Mouse (Mus musculus): ENCODE measurements at regions not wholly inside any gene's neighbourhood (a gene's known extent, or its start where the extent isn't known, plus 50 kb on each side); places are given as distances from the start of the nearest gene placed in this dataset.
A peak's percentile ranks its signal among the peaks of the same experiment; 100 is the strongest.
"Not testable (repeated sequence)": the region's sequence is repeated elsewhere in the genome, so short reads cannot be mapped to it uniquely, and the experiment has no call there.

GRCm38 (mm10) chr16:12785828-12786227 lies 323.7 kb upstream of the Ercc4 start:
- no peak for DNase-seq (ENCODE audit: extremely low spot score in 1 of 2, low spot score in 1 of 2)

DNA sequence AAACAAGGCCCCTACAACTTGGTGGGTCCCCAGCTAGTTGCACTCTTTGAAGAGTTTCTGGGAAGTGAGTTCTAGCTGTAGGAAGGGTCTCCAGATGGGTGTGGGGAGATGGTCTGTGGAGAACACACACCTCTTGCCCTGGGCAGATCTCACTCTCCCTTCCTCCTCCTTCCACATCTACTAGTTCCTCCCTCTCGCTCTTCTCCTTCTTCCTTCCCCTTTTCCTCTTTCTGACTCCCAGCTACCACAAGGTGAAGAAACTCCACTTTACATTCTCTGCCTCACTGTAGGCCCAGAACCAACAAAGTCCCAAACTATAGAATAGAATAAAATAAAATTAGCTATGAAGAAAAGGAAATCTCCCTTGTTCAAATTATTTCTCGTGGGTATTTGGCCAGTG lies 311.0 kb upstream of the Ercc4 start:
- DNase-seq (ENCODE audit: extremely low spot score in 1 of 2, low spot score in 1 of 2): no peak

DNA sequence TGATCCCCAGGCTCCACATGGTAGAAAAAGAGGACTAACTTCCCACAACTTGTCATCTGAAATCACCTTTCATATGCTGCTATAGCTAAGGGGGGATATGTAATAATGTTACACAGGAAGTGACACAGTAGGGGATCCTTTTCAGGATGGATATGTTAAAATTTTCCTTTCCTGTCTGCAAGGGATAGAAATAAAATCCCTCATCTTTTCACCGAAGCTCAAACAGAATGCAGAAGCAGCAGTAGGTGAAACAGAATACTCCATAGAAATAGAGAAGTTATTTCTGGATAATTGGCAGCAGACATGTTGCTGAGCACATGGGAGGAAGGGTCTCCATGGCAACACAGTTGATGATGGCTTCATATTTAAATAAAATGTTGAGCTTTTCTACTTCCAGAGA lies 309.3 kb upstream of the Ercc4 start:
- peak; percentile 25 to 60 for DNase-seq (ENCODE audit: extremely low spot score in 1 of 2, low spot score in 1 of 2)

GRCm38 (mm10) chr16:12802651-12803050 lies 306.8 kb upstream of the Ercc4 start:
- DNase-seq (ENCODE audit: extremely low spot score in 1 of 2, low spot score in 1 of 2): no peak

- DNase-seq (ENCODE audit: extremely low spot score in 1 of 2, low spot score in 1 of 2): no peak
Measured at GRCm38 (mm10) chr16:12807351-12807871, 302.1 kb upstream of the Ercc4 start.

DNA sequence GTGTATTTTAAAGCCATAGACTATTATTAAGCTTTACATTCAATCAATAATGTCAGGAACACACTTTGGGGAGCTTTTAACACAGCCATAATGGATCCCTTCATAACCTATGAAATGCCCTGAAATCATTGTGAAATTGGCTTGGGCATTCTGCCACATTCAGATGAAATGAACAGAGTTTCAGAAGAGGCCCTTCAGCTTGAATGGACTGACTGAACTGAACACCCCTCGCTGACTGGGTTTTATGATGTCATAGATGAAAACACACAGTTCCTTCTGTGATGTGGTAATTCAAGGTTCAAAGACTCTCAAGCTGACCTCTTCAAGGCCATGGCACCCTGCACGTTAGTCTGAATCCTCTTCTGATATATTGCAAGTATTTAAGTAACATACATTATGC lies 298.4 kb upstream of the Ercc4 start:
- DNase-seq (ENCODE audit: extremely low spot score in 1 of 2, low spot score in 1 of 2): no peak

DNA sequence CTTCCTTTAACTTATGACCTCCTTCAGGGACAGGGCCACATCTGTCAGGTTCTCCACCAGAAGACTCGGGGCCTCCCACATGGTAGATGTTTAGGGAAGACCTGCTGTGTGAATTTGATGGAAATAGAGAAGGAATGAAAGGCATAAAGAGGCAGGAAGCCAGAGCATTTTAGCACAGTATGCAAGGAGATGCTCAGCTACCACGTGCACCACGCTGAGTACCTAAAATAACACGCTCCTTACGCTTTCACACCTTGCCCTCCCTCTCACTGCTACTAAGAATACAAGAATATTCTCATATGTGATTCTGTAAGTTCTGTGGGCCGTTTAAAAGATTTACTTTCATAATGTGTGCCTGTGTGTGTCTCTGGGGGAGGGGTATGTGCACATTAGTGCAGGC lies 284.8 kb upstream of the Ercc4 start:
- peak; percentile 65 to 69 for DNase-seq (ENCODE audit: extremely low spot score in 1 of 2, low spot score in 1 of 2)

GRCm38 (mm10) chr16:12826222-12826621 lies 283.3 kb upstream of the Ercc4 start:
- DNase-seq (ENCODE audit: extremely low spot score in 1 of 2, low spot score in 1 of 2): no peak

DNA sequence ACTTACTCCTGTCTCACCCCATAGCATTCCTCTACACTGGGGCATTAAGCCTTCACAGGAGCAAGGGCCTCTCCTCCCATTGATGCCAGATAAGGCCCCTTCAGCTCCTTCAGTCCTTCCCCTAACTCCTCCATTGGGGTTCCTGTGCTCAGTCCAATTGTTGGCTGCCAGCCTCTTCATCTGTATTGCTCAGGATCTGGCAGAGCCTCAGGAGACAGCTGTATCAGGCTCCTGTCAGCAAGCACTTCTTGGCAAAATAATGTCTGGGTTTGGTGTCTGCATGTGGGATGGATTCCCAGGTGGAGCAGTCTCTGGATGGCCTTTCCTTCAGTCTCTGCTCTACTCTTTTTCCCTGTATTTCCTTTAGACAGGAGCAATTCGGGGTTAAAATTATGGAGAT lies 278.2 kb upstream of the Ercc4 start:
- peak in 1 of 2 experiments; percentile 20 for DNase-seq (ENCODE audit: extremely low spot score in 1 of 2, low spot score in 1 of 2)

GRCm38 (mm10) chr16:12856356-12856755 lies 253.1 kb upstream of the Ercc4 start:
- no peak for DNase-seq (ENCODE audit: extremely low spot score in 1 of 2, low spot score in 1 of 2)

GRCm38 (mm10) chr16:12859714-12860355 lies 249.6 kb upstream of the Ercc4 start:
- DNase-seq (ENCODE audit: extremely low spot score in 1 of 2, low spot score in 1 of 2): peak; percentile 49 to 67

GRCm38 (mm10) chr16:12862561-12862960 lies 246.9 kb upstream of the Ercc4 start:
- no peak for DNase-seq (ENCODE audit: extremely low spot score in 1 of 2, low spot score in 1 of 2)

DNA sequence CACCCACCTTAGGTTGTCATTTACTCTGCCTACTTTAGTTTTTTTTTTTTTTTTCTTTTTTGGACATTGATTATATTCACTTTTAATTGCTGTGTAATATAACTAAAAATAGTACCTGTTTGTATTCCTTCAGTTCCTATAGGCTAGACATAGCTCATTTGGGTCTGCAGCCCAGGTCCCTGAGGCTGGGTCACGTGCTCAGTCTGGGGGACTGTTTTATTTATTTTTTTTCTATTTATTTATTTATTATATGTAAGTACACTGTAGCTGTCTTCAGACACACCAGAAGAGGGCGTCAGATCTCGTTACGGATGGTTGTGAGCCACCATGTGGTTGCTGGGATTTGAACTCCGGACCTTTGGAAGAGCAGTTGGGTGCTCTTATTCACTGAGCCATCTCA lies 231.2 kb upstream of the Ercc4 start:
- DNase-seq (ENCODE audit: extremely low spot score in 1 of 2, low spot score in 1 of 2): not testable (repeated sequence)

DNA sequence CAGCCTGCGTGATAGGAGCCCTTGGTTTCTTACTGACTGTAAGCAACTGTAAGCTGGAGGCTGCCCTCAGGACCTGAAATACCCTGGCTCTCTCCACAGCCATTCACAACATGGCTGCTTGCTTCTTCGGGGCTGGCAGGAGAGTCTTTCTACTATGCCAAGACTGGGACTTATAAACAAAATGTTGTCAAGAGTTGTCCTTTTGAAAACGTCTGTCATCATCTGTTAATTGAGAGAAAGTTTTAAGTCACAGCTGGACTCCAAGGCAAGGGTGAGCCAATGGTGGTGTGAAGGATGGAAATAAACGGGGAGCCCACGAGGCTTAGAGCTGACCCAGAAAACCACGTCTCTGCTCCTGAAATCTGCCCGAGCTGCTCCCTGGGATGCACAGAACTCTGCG lies 229.5 kb upstream of the Ercc4 start:
- DNase-seq (ENCODE audit: extremely low spot score in 1 of 2, low spot score in 1 of 2): no peak

- DNase-seq (ENCODE audit: extremely low spot score in 1 of 2, low spot score in 1 of 2): no peak
Measured at GRCm38 (mm10) chr16:12880481-12880880, 229.0 kb upstream of the Ercc4 start.

GRCm38 (mm10) chr16:12882690-12883089 lies 226.8 kb upstream of the Ercc4 start:
- no peak for DNase-seq (ENCODE audit: extremely low spot score in 1 of 2, low spot score in 1 of 2)

GRCm38 (mm10) chr16:12884556-12884955 lies 224.9 kb upstream of the Ercc4 start:
- DNase-seq (ENCODE audit: extremely low spot score in 1 of 2, low spot score in 1 of 2): no peak

DNA sequence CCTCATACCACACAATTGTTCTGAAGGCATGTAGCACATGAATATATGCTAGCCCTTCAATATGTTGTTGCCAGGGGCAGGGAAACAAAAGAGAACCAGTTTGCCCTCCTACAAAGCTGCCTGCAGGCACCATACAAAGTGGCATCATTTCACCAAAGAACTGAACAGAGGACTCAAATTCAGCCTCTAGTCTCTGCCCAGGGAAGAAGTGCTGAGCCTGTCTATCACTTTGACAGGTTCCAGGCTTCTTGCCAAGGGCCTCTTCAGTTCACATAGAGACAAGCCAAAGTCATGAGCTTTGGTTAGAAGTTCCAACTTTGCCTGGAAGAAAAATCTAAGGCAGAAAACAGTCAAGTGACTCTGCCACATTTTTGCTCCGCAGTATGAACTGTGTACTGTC lies 223.4 kb upstream of the Ercc4 start:
- no peak for DNase-seq (ENCODE audit: extremely low spot score in 1 of 2, low spot score in 1 of 2)

DNA sequence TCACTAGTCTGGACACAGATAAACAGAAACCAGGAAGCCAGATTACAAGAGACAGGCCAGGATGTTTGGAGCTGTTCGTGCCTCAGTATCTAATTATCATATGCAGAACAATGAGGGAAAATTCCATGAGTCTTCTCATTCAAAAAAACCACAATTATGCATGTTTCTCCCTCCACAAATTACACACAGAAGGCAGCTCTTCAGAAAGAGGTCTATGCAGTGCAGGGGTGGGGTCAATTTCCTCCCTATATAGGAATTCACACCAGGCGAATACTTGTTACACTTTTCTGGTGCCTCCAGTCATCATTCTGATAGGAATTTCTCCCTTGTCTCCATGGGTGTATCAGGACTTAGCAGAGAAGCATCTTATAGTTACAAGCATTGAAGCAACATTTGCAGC lies 222.1 kb upstream of the Ercc4 start:
- no peak for DNase-seq (ENCODE audit: extremely low spot score in 1 of 2, low spot score in 1 of 2)

DNA sequence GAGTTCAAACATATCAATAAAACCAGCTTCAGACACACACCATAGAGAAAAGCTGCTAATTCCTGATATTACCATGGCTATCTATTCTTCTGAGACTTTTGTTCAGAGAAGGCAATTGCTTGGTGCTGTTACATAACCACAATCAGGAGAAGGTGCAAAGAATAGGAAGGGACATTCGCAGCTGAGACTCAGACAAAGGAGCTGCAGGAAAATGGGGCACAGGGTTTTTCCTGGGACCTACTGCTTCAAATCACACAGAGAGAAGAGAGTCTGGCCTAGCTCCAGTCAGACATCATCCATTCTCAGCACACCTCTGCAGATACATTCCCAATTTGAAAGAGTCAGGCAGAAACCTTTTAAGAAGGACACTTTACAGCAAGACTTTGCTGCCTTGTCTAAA lies 219.4 kb upstream of the Ercc4 start:
- no peak for DNase-seq (ENCODE audit: extremely low spot score in 1 of 2, low spot score in 1 of 2)

DNA sequence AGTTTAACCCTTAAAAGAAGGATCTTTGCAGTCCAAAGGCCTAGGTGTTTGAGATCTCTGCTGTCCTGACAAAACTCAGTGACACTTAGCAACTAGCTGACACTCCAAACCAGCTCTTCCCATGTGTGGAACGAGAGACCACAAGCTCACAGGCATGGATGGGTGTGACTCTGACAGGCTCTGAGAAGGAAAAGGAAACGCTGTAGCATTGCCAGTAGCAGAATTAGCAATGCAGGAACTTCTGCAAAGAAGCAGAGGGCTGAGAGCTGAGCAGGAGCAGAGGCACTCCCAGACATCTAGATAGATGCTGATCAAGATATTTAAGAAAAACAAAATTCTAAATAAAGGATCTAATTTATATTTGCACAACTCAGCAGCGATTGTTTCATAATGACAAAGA lies 218.9 kb upstream of the Ercc4 start:
- DNase-seq (ENCODE audit: extremely low spot score in 1 of 2, low spot score in 1 of 2): no peak

DNA sequence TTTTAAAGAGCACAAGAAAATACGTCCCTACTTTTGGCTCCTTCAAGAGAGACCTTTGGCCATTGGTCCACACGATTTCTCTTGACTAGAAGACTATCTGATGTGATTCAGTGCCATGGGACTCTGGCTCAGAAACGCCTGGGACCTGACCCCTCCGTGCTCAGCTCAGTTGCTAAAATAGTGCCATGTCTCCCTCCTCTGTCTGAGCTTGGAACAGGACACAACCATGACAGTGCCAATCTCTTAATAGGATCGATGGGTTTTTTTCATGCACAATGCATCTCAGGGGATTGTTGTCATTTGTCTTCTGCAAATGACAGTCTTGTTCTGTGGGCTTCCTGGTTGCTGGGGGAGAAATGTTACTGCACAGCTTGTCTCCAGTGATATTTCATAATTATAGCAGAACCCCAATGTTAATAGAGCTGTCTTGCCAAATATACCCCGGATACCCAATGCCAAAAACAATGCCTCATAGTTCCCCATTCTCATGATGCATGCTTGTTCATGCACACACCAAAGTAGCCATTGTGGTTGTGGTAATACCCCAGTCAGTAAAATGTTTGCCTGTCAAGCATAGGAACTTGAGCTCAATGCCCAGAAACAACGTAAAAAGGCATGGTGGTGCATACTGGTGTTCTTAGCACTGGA lies 216.7 kb upstream of the Ercc4 start:
- DNase-seq (ENCODE audit: extremely low spot score in 1 of 2, low spot score in 1 of 2): no peak
